ENCODE assay signal across 7 mouse cellular contexts in the genomic region with DNA sequence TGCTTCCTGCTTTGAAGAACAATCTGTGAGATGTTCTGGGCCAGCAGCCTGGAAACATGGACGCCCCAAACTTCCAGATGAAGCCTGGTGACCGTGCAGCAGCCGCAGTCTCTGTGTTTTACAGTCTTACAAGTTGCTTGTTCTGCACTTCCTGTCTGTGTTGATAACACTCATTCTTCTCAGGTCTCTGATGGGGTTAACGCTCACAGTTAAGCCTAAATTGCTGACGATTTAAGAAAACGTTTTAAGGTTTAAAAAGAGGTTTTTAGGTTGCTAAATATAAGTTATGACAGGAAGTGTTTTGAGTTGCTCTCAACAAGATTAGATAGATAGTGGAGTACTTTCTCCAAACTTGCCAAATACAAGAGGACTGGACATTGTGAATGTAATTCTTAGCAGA. TPM values are rescaled to one million over a fixed set of nuclear protein-coding genes. Genes with fewer than 3 reads are reported as not detected.
"Had no signal": no experiment of that assay in that cellular context is flagged by ENCODE, and none has a peak within 500 bp of the region (broad histone marks: within the 10 kb centered on the region; RNA-seq: fewer than 3 reads in every experiment).

No protein-coding gene starts in this region.

RNA-seq across cellular contexts. Expression of a gene that starts 11.2 kb away (rescaled TPM):
- polyA plus RNA-seq: hindbrain, embryonic 12.5 days had no signal

RNA-seq across cellular contexts. Expression of a gene that starts 33.1 kb away (rescaled TPM):
- polyA plus RNA-seq: heart, embryonic 16.5 days; hindbrain, embryonic 10.5 days; kidney, embryonic 14.5 days; kidney, embryonic 16.5 days; limb, embryonic 10.5 days; limb, embryonic 12.5 days had no signal
